Mouse (Mus musculus): ENCODE measurements around the gene Cipc.

The Cipc gene

GRCm38 (mm10) chr12:86983470-86984193 is 36.8 kb downstream of the Cipc start:
- Histone ChIP-seq H3K27me3 (ENCODE audit: control insufficient read depth, insufficient read depth, low read length, poor library complexity, severe bottlenecking) (no peaks in the 10 kb centered on the region), H3K36me3 (ENCODE audit: control insufficient read depth, insufficient read depth, low read length, poor library complexity, severe bottlenecking) (no peaks in the 10 kb centered on the region)
- DNase-seq (ENCODE audit: low read depth, low spot score) = peak; percentile 49

GRCm38 (mm10) chr12:86984194-86984555 is 37.3 kb downstream of the Cipc start:
- Histone ChIP-seq H3K27me3 (ENCODE audit: control insufficient read depth, insufficient read depth, low read length, poor library complexity, severe bottlenecking) (no peaks in the 10 kb centered on the region), H3K36me3 (ENCODE audit: control insufficient read depth, insufficient read depth, low read length, poor library complexity, severe bottlenecking) (no peaks in the 10 kb centered on the region)
- DNase-seq (ENCODE audit: low read depth, low spot score) = peak; percentile 24

GRCm38 (mm10) chr12:86986562-86986961 is 39.7 kb downstream of the Cipc start:
- no peaks in the 10 kb centered on the region for H3K36me3 ChIP-seq (ENCODE audit: control insufficient read depth, insufficient read depth, low read length, poor library complexity, severe bottlenecking)
- no peak for DNase-seq (ENCODE audit: low read depth, low spot score)

GRCm38 (mm10) chr12:86988227-86988626 is 41.4 kb downstream of the Cipc start:
- Histone ChIP-seq H3K36me3 (ENCODE audit: control insufficient read depth, insufficient read depth, low read length, poor library complexity, severe bottlenecking) (no peaks in the 10 kb centered on the region), H3K27me3 (ENCODE audit: control insufficient read depth, insufficient read depth, low read length, poor library complexity, severe bottlenecking) (no peaks in the 10 kb centered on the region)
- DNase-seq (ENCODE audit: low read depth, low spot score) = no peak

More at GRCm38 (mm10) chr12:86986562-86986961, 39.7 kb downstream of the Cipc start:
- no peaks in the 10 kb centered on the region for H3K27me3 ChIP-seq (ENCODE audit: control insufficient read depth, insufficient read depth, low read length, poor library complexity, severe bottlenecking)

GRCm38 (mm10) chr12:86989378-86989777 is 42.5 kb downstream of the Cipc start:
- H3K27me3 ChIP-seq (ENCODE audit: control insufficient read depth, insufficient read depth, low read length, poor library complexity, severe bottlenecking) = no peaks in the 10 kb centered on the region
- no peaks in the 10 kb centered on the region for H3K36me3 ChIP-seq (ENCODE audit: control insufficient read depth, insufficient read depth, low read length, poor library complexity, severe bottlenecking)
- DNase-seq (ENCODE audit: low read depth, low spot score) = no peak

GRCm38 (mm10) chr12:86989890-86990754 is 43.3 kb downstream of the Cipc start, which contains the start of gene Zdhhc22:
TSS of gene Zdhhc22 (minus strand) at chr12:86990430.
- H3K36me3 ChIP-seq (ENCODE audit: control insufficient read depth, insufficient read depth, low read length, poor library complexity, severe bottlenecking) = no peaks in the 10 kb centered on the region
- DNase-seq (ENCODE audit: low read depth, low spot score) = no peak
- no peaks in the 10 kb centered on the region for H3K27me3 ChIP-seq (ENCODE audit: control insufficient read depth, insufficient read depth, low read length, poor library complexity, severe bottlenecking)

GRCm38 (mm10) chr12:86990755-86991110 is 43.9 kb downstream of the Cipc start:
- Histone ChIP-seq H3K36me3 (ENCODE audit: control insufficient read depth, insufficient read depth, low read length, poor library complexity, severe bottlenecking) (no peaks in the 10 kb centered on the region), H3K27me3 (ENCODE audit: control insufficient read depth, insufficient read depth, low read length, poor library complexity, severe bottlenecking) (no peaks in the 10 kb centered on the region)
- no peak for DNase-seq (ENCODE audit: low read depth, low spot score)

- H3K27me3 ChIP-seq (ENCODE audit: control insufficient read depth, insufficient read depth, low read length, poor library complexity, severe bottlenecking) = no peaks in the 10 kb centered on the region
Measured at GRCm38 (mm10) chr12:86994166-86994565, 47.3 kb downstream of the Cipc start.

GRCm38 (mm10) chr12:86994776-86995175 is 47.9 kb downstream of the Cipc start:
- Histone ChIP-seq H3K36me3 (ENCODE audit: control insufficient read depth, insufficient read depth, low read length, poor library complexity, severe bottlenecking) (no peaks in the 10 kb centered on the region), H3K27me3 (ENCODE audit: control insufficient read depth, insufficient read depth, low read length, poor library complexity, severe bottlenecking) (no peaks in the 10 kb centered on the region)
- DNase-seq (ENCODE audit: low read depth, low spot score) = no peak

More at GRCm38 (mm10) chr12:86994166-86994565, 47.3 kb downstream of the Cipc start:
- H3K36me3 ChIP-seq (ENCODE audit: control insufficient read depth, insufficient read depth, low read length, poor library complexity, severe bottlenecking) = no peaks in the 10 kb centered on the region
- DNase-seq (ENCODE audit: low read depth, low spot score) = no peak

- DNase-seq (ENCODE audit: low read depth, low spot score) = no peak
- Histone ChIP-seq H3K36me3 (ENCODE audit: control insufficient read depth, insufficient read depth, low read length, poor library complexity, severe bottlenecking) (no peaks in the 10 kb centered on the region), H3K27me3 (ENCODE audit: control insufficient read depth, insufficient read depth, low read length, poor library complexity, severe bottlenecking) (no peaks in the 10 kb centered on the region)
Measured at GRCm38 (mm10) chr12:86995931-86996330, 49.1 kb downstream of the Cipc start.

GRCm38 (mm10) chr12:86998699-86999098 is 51.9 kb downstream of the Cipc start:
- Histone ChIP-seq H3K36me3 (ENCODE audit: control insufficient read depth, insufficient read depth, low read length, poor library complexity, severe bottlenecking) (no peaks in the 10 kb centered on the region), H3K27me3 (ENCODE audit: control insufficient read depth, insufficient read depth, low read length, poor library complexity, severe bottlenecking) (no peaks in the 10 kb centered on the region)
- no peak for DNase-seq (ENCODE audit: low read depth, low spot score)

- no peak for DNase-seq (ENCODE audit: low read depth, low spot score)
- no peaks in the 10 kb centered on the region for H3K27me3 ChIP-seq (ENCODE audit: control insufficient read depth, insufficient read depth, low read length, poor library complexity, severe bottlenecking)
- H3K36me3 ChIP-seq (ENCODE audit: control insufficient read depth, insufficient read depth, low read length, poor library complexity, severe bottlenecking) = no peaks in the 10 kb centered on the region
Measured at GRCm38 (mm10) chr12:86999283-86999820, 52.5 kb downstream of the Cipc start.

GRCm38 (mm10) chr12:87000151-87000839 is 53.5 kb downstream of the Cipc start:
- DNase-seq (ENCODE audit: low read depth, low spot score) = peak; percentile 59

GRCm38 (mm10) chr12:87000840-87001176 is 54.0 kb downstream of the Cipc start:
- no peak for DNase-seq (ENCODE audit: low read depth, low spot score)
- Histone ChIP-seq H3K27me3 (ENCODE audit: control insufficient read depth, insufficient read depth, low read length, poor library complexity, severe bottlenecking) (no peaks in the 10 kb centered on the region), H3K36me3 (ENCODE audit: control insufficient read depth, insufficient read depth, low read length, poor library complexity, severe bottlenecking) (no peaks in the 10 kb centered on the region)

More at GRCm38 (mm10) chr12:87000151-87000839, 53.5 kb downstream of the Cipc start:
- H3K36me3 ChIP-seq (ENCODE audit: control insufficient read depth, insufficient read depth, low read length, poor library complexity, severe bottlenecking) = no peaks in the 10 kb centered on the region
- no peaks in the 10 kb centered on the region for H3K27me3 ChIP-seq (ENCODE audit: control insufficient read depth, insufficient read depth, low read length, poor library complexity, severe bottlenecking)

All from splenic B cell, adult 2 months (primary cell).